Mouse (Mus musculus) MEL (cell line): ENCODE results near the gene Cpeb3. TPM values are rescaled to one million over a fixed set of nuclear protein-coding genes. Genes with fewer than 3 reads are reported as not detected.
A peak's percentile ranks its signal among the peaks of the same experiment; 100 is the strongest.

Source experiments
- DNase-seq: peaks from one replicate; pipeline ENCODE4 v3.0.0; 2011; ENCODE audit warnings: low read depth, low spot score
- H3K27ac ChIP-seq: 2 replicates; pipeline ENCODE4 v1.5.1; 2012; ENCODE audit warnings: low read depth, mild to moderate bottlenecking, control low read depth, low read length, moderate library complexity; ENCODE audit not compliant: control insufficient read depth
- H3K27me3 ChIP-seq, 2 experiments: fragments of 150-350 bp in 1 of 2; sonication (generic) in 1 of 2; 2 replicates each; pipeline ENCODE4 v1.6.1; 2012; ENCODE audit warnings: low read length in 2 of 2, mild to moderate bottlenecking in 2 of 2, improper control_type of control experiment in 1 of 2, moderate library complexity in 1 of 2; ENCODE audit not compliant: insufficient read depth in 2 of 2, control insufficient read depth in 1 of 2
- H3K36me3 ChIP-seq, 2 experiments: 2 replicates each; pipeline ENCODE4 v1.6.1; 2012 to 2014; ENCODE audit warnings: low read length in 2 of 2, improper control_type of control experiment in 1 of 2, inconsistent platforms in 1 of 2, mild to moderate bottlenecking in 1 of 2; ENCODE audit not compliant: insufficient read depth in 2 of 2, control insufficient read depth in 1 of 2
- H3K4me1 ChIP-seq, 2 experiments: fragments of 150-350 bp in 1 of 2; sonication (generic) in 1 of 2; 2 replicates each; pipeline ENCODE4 v1.6.1; 2012; ENCODE audit warnings: low read length in 2 of 2, improper control_type of control experiment in 1 of 2, mild to moderate bottlenecking in 1 of 2; ENCODE audit not compliant: insufficient read depth in 2 of 2, control insufficient read depth in 1 of 2
- H3K4me3 ChIP-seq, 2 experiments: fragments of 150-350 bp in 1 of 2; sonication (generic) in 1 of 2; 2 replicates each; pipeline ENCODE4 v1.5.1; 2012; ENCODE audit warnings: low read depth in 2 of 2, low read length in 2 of 2, mild to moderate bottlenecking in 2 of 2, moderate library complexity in 2 of 2, control low read depth in 1 of 2, improper control_type of control experiment in 1 of 2; ENCODE audit not compliant: control insufficient read depth in 1 of 2, insufficient read depth in 1 of 2
- H3K79me2 ChIP-seq: 2 replicates; pipeline ENCODE4 v1.6.1; 2012; ENCODE audit warnings: mild to moderate bottlenecking, low read length, moderate library complexity; ENCODE audit not compliant: control insufficient read depth, poor library complexity, insufficient read depth
- H3K9ac ChIP-seq: 2 replicates; pipeline ENCODE4 v1.6.1; 2012; ENCODE audit warnings: low read depth, mild to moderate bottlenecking, control low read depth, low read length, moderate library complexity; ENCODE audit not compliant: control insufficient read depth, poor library complexity, severe bottlenecking
- H3K9me3 ChIP-seq: fragments of 150-350 bp; sonication (generic); replicated peaks from 2 replicates; pipeline ENCODE4 v1.6.1; 2012; ENCODE audit warnings: mild to moderate bottlenecking, low read length, improper control_type of control experiment, moderate library complexity; ENCODE audit not compliant: insufficient read depth
- BHLHE40 ChIP-seq: IDR thresholded peaks from 2 replicates; pipeline ENCODE4 v1.6.1; 2012; ENCODE audit warnings: low read depth, mild to moderate bottlenecking, inconsistent platforms, low read length, improper control_type of control experiment, borderline replicate concordance
- CTCF ChIP-seq, 3 experiments: IDR thresholded peaks in 2 of 3; conservative IDR thresholded peaks in 1 of 3; 2 replicates each; pipeline ENCODE4 v1.5.1; 2011 to 2012; ENCODE audit warnings: low read length in 3 of 3, low read depth in 2 of 3, mild to moderate bottlenecking in 2 of 3, improper control_type of control experiment in 1 of 3, inconsistent platforms in 1 of 3, mixed read lengths in 1 of 3, moderate library complexity in 1 of 3; ENCODE audit not compliant: control insufficient read depth in 1 of 3, insufficient read depth in 1 of 3, poor library complexity in 1 of 3, severe bottlenecking in 1 of 3
- ELF1 ChIP-seq: IDR thresholded peaks from 2 replicates; pipeline ENCODE4 v1.6.1; 2014; ENCODE audit warnings: low read depth, mild to moderate bottlenecking, inconsistent platforms, low read length, improper control_type of control experiment, moderate library complexity
- EP300 ChIP-seq, 2 experiments: IDR thresholded peaks; 2 replicates each; pipeline ENCODE4 v1.6.1; 2011; ENCODE audit warnings: improper control_type of control experiment in 2 of 2, low read length in 2 of 2, low read depth in 1 of 2, mild to moderate bottlenecking in 1 of 2
- HCFC1 ChIP-seq: IDR thresholded peaks from 2 replicates; pipeline ENCODE4 v1.6.1; 2012; ENCODE audit warnings: low read depth, mild to moderate bottlenecking, inconsistent platforms, low read length, improper control_type of control experiment, moderate library complexity
- KAT2A ChIP-seq: conservative IDR thresholded peaks from 2 replicates; pipeline ENCODE4 v1.6.1; 2012; ENCODE audit warnings: low read depth, low read length, improper control_type of control experiment, inconsistent platforms
- MAX ChIP-seq: IDR thresholded peaks from 2 replicates; pipeline ENCODE4 v1.6.1; 2011; ENCODE audit warnings: low read length, improper control_type of control experiment
- MEF2A ChIP-seq: IDR thresholded peaks from 2 replicates; pipeline ENCODE4 v1.6.1; 2014; ENCODE audit warnings: low read depth, mild to moderate bottlenecking, inconsistent platforms, low read length, improper control_type of control experiment; ENCODE audit not compliant: poor library complexity, insufficient replicate concordance, severe bottlenecking; ENCODE audit errors: extremely low read depth
- MYC ChIP-seq: IDR thresholded peaks from 2 replicates; pipeline ENCODE4 v1.6.1; 2011; ENCODE audit warnings: low read depth, mild to moderate bottlenecking, low read length, improper control_type of control experiment, moderate library complexity
- NELFE ChIP-seq: IDR thresholded peaks from 2 replicates; pipeline ENCODE4 v1.6.1; 2011; ENCODE audit warnings: low read depth, low read length, improper control_type of control experiment
- NRF1 ChIP-seq: IDR thresholded peaks from 2 replicates; pipeline ENCODE4 v1.6.1; 2014; ENCODE audit warnings: low read depth, mild to moderate bottlenecking, inconsistent platforms, low read length, improper control_type of control experiment, moderate library complexity; ENCODE audit not compliant: poor library complexity, insufficient read depth, severe bottlenecking
- POLR2AphosphoS5 ChIP-seq: IDR thresholded peaks from 2 replicates; pipeline ENCODE4 v1.6.1; 2012; ENCODE audit warnings: low read depth, borderline replicate concordance, mild to moderate bottlenecking, inconsistent platforms, low read length, moderate library complexity, mixed read lengths
- RAD21 ChIP-seq: IDR thresholded peaks from 2 replicates; pipeline ENCODE4 v1.6.1; 2011; ENCODE audit warnings: mild to moderate bottlenecking, low read depth, low read length, improper control_type of control experiment
- SIN3A ChIP-seq: IDR thresholded peaks from 2 replicates; pipeline ENCODE4 v1.6.1; 2012; ENCODE audit warnings: low read length, improper control_type of control experiment, inconsistent platforms
- TCF12 ChIP-seq: IDR thresholded peaks from 2 replicates; pipeline ENCODE4 v1.6.1; 2014; ENCODE audit warnings: low read depth, mild to moderate bottlenecking, inconsistent platforms, low read length, improper control_type of control experiment, moderate library complexity
- USF1 ChIP-seq: IDR thresholded peaks from 2 replicates; pipeline ENCODE4 v1.6.1; 2014; ENCODE audit warnings: low read depth, mild to moderate bottlenecking, inconsistent platforms, low read length, improper control_type of control experiment, moderate library complexity
- ZC3H11A ChIP-seq: IDR thresholded peaks from 2 replicates; pipeline ENCODE4 v1.6.1; 2012; ENCODE audit warnings: low read depth, mild to moderate bottlenecking, inconsistent platforms, low read length, improper control_type of control experiment
- ZKSCAN1 ChIP-seq: IDR thresholded peaks from 2 replicates; pipeline ENCODE4 v1.6.1; 2012; ENCODE audit warnings: low read depth, mild to moderate bottlenecking, inconsistent platforms, low read length, improper control_type of control experiment, moderate library complexity
- ZNF384 ChIP-seq: IDR thresholded peaks from 2 replicates; pipeline ENCODE4 v1.6.1; 2012; ENCODE audit warnings: low read depth, mild to moderate bottlenecking, inconsistent platforms, low read length, improper control_type of control experiment
- polyA plus RNA-seq, 2 experiments: library from polyadenylated mRNA; stranded (reverse) in 1 of 2; unstranded in 1 of 2; fragments of >175 nt in 1 of 2; fragments of >200 nt in 1 of 2; gene quantifications; 2 replicates each; pipeline versions ENCODE4 v1.2.1 to v1.2.4; 2012; ENCODE audit warnings: low replicate concordance in 2 of 2, low read depth in 1 of 2; ENCODE audit not compliant: insufficient read length in 2 of 2, insufficient read depth in 1 of 2, missing spikeins in 1 of 2
- total RNA-seq: library from RNA; depleted of rRNA; stranded (reverse); fragments of 300-350 nt; gene quantifications from 2 replicates; pipeline ENCODE4 v1.2.3, GENCODE M21; 2012

The Cpeb3 gene
- total and polyA plus RNA-seq, 3 experiments, result 0.35 to 0.93 TPM; not detected in 1

DNA sequence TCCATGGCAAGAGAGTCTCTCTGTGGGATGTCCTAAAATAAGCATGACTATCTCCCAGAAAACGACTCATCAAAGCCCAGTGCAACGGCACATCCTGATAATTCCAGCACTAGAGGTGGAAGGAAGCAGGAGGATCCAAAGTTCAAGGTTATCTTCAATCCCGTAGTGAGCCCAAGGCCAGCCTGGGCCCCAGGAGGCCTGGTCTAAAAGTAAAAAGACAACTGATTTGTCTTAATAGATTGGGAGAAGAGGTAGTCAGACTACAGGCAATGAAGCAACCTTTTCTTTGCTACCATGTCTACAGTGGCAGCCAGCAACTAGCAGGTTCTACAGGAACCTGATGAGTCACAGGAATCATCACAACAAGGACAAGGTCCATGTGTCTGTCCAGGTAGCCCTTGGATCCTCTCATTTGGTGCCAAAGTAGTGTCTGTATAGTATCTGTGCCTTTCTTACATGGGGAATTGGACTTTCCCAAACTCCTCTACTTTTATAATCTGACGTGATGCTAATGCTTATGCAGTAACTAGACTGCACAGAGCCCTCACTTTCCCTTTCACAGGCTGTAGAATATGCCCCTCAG lies 19.9 kb downstream of the Cpeb3 start:
- H3K27ac ChIP-seq, result no peak overlapping the region
- H3K27me3 ChIP-seq, result no peaks in the 10 kb centered on the region
- H3K79me2 ChIP-seq, result no peaks in the 10 kb centered on the region
- no peaks in the 10 kb centered on the region for H3K9me3 ChIP-seq
- H3K9ac ChIP-seq, result no peak overlapping the region
- no peak overlapping the region for H3K4me3 ChIP-seq
- TF ChIP-seq RAD21 (no peak), NELFE (no peak), MEF2A (no peak), POLR2AphosphoS5 (no peak), CTCF (IDR thresholded peaks at IDR 0.05 in 2 of 3, conservative IDR thresholded peaks at IDR 0.05 in 1 of 3; ENCODE audit: control insufficient read depth in 1 of 3, insufficient read depth in 1 of 3, low read depth in 2 of 3, low read length in 3 of 3, poor library complexity in 1 of 3, severe bottlenecking in 1 of 3) (no peak), MYC (no peak), ZKSCAN1 (no peak)
- no peaks in the 10 kb centered on the region for H3K4me1 ChIP-seq
- no peaks in the 10 kb centered on the region for H3K36me3 ChIP-seq
- DNase-seq, result no peak

DNA sequence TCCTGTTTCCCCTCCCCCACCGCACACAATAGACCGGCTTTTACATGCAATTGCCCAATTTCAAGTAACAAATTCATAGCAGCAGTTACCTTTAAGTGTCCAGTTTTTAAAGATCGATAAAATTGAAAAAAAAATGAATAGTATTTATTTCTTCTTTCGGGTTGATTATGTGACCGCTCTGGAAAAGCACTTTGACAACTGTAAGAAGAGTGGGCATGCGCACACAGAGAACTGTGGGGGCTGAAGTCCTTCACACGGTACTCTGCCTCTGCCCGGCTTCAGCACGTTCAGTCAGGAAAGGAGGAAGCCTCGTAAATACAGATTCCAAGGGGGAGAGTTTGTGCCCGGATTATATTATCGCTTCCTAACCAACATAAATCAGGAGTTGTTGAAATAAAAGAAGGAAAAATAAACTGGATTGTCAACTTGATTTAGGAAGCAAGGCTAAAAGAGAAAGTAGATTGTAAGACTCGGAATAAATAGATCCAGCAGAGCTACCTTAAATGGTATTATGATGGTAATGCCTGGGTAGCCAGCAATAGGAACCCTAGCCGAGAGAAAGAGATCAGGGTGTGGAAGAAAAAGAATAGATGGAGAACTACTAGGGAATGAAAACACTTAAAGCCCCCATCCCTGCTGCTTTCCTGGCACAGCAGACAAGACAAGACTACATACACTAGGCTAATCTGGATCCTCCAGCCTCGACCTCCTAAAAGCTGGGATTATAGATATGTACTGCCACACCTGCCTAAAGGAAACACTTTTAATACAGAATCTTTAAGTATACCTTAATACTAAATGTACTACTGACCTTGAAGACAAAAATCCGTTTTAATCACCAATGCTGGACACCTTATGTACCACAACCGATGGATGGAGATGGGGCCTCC lies 30.3 kb downstream of the Cpeb3 start:
- no peak overlapping the region for H3K27ac ChIP-seq
- DNase-seq, result peak; percentile 76
- no peaks in the 10 kb centered on the region for H3K27me3 ChIP-seq
- peaks cover 0 to 2% of the 10 kb centered on the region in 2 experiments; a peak in 1 of 4 replicates for H3K36me3 ChIP-seq
- peaks cover 10 to 12% of the 10 kb centered on the region in 2 experiments; a peak in 3 of 4 replicates for H3K4me1 ChIP-seq
- TF ChIP-seq ZC3H11A (no peak), ELF1 (no peak), BHLHE40 (0 out of 2 replicates have a peak, but pooled peaks have one; percentile 17), HCFC1 (peak; percentile 81), NELFE (no peak), USF1 (no peak), TCF12 (peak; percentile 13; the same call in 1 of the 2 replicates), SIN3A (peak; percentile 55; the same call in 1 of the 2 replicates), MAX (no peak), EP300 (IDR thresholded peaks at IDR 0.05; ENCODE audit: low read depth in 1 of 2, low read length in 2 of 2) (no peak), NRF1 (peak; percentile 68), KAT2A (no peak), ZNF384 (peak; percentile 43; the same call in 1 of the 2 replicates), ZKSCAN1 (no peak)
- H3K9me3 ChIP-seq, result no peaks in the 10 kb centered on the region
- H3K79me2 ChIP-seq, result no peaks in the 10 kb centered on the region; the same call in 1 of the 2 replicates
- H3K4me3 ChIP-seq, result peak overlapping the region; percentile 42 to 73
- H3K9ac ChIP-seq, result peak overlapping the region; percentile 36
